Mouse (Mus musculus): ENCODE results near the gene Ing3. TPM values are rescaled to one million over a fixed set of nuclear protein-coding genes. Genes with fewer than 3 reads are reported as not detected.

The Ing3 gene
- polyA plus RNA-seq, 1 experiment = 0.89 TPM

- no peak for TF ChIP-seq TAL1 (IDR thresholded peaks at IDR 0.05; ENCODE audit: low read length)
- no peak for TF ChIP-seq GATA1 (IDR thresholded peaks at IDR 0.05; ENCODE audit: low read length)
- Histone ChIP-seq H3K36me3 (ENCODE audit: control insufficient read depth) (peaks cover 56% of the 10 kb centered on the region), H3K27me3 (ENCODE audit: control insufficient read depth) (no peaks in the 10 kb centered on the region), H3K4me1 (ENCODE audit: control insufficient read depth) (peaks cover 14% of the 10 kb centered on the region), H3K9me3 (ENCODE audit: control insufficient read depth, low read length) (no peaks in the 10 kb centered on the region), H3K4me3 (replicated peaks) (no peak overlapping the region)
These were observed 9.6 kb downstream of the Ing3 start for GRCm38 (mm10) chr6:21958922-21959321.

- Histone ChIP-seq H3K4me3 (replicated peaks) (no peak overlapping the region), H3K9me3 (ENCODE audit: control insufficient read depth, low read length) (no peaks in the 10 kb centered on the region), H3K4me1 (ENCODE audit: control insufficient read depth) (peaks cover 14% of the 10 kb centered on the region), H3K27me3 (ENCODE audit: control insufficient read depth) (no peaks in the 10 kb centered on the region), H3K36me3 (ENCODE audit: control insufficient read depth) (peaks cover 49% of the 10 kb centered on the region)
- TF ChIP-seq TAL1 (IDR thresholded peaks at IDR 0.05; ENCODE audit: low read length) (no peak), GATA1 (IDR thresholded peaks at IDR 0.05; ENCODE audit: low read length) (no peak)
These were observed 10.5 kb downstream of the Ing3 start for GRCm38 (mm10) chr6:21959909-21960308.

GRCm38 (mm10) chr6:21977532-21977931 is 28.2 kb downstream of the Ing3 start:
- H3K4me1 ChIP-seq (ENCODE audit: control insufficient read depth) = no peaks in the 10 kb centered on the region
- TF ChIP-seq GATA1 (IDR thresholded peaks at IDR 0.05; ENCODE audit: low read length) = no peak
- no peak for TF ChIP-seq TAL1 (IDR thresholded peaks at IDR 0.05; ENCODE audit: low read length)

GRCm38 (mm10) chr6:21981114-21981513 is 31.7 kb downstream of the Ing3 start:
- no peaks in the 10 kb centered on the region for H3K9me3 ChIP-seq (ENCODE audit: control insufficient read depth, low read length)
- no peaks in the 10 kb centered on the region for H3K4me1 ChIP-seq (ENCODE audit: control insufficient read depth)
- H3K36me3 ChIP-seq (ENCODE audit: control insufficient read depth) = peaks cover 4% of the 10 kb centered on the region
- peaks cover 12% of the 10 kb centered on the region for H3K27me3 ChIP-seq (ENCODE audit: control insufficient read depth)
- no peak for TF ChIP-seq GATA1 (IDR thresholded peaks at IDR 0.05; ENCODE audit: low read length)
- TF ChIP-seq TAL1 (IDR thresholded peaks at IDR 0.05; ENCODE audit: low read length) = no peak
- no peak overlapping the region for H3K4me3 ChIP-seq (replicated peaks)

More at GRCm38 (mm10) chr6:21977532-21977931, 28.2 kb downstream of the Ing3 start:
- H3K4me3 ChIP-seq (replicated peaks) = no peak overlapping the region
- H3K27me3 ChIP-seq (ENCODE audit: control insufficient read depth) = no peaks in the 10 kb centered on the region
- H3K9me3 ChIP-seq (ENCODE audit: control insufficient read depth, low read length) = no peaks in the 10 kb centered on the region
- peaks cover 28% of the 10 kb centered on the region for H3K36me3 ChIP-seq (ENCODE audit: control insufficient read depth)

- no peaks in the 10 kb centered on the region for H3K9me3 ChIP-seq (ENCODE audit: control insufficient read depth, low read length)
- no peaks in the 10 kb centered on the region for H3K4me1 ChIP-seq (ENCODE audit: control insufficient read depth)
- TF ChIP-seq GATA1 (IDR thresholded peaks at IDR 0.05; ENCODE audit: low read length) (no peak), TAL1 (IDR thresholded peaks at IDR 0.05; ENCODE audit: low read length) (no peak)
- H3K27me3 ChIP-seq (ENCODE audit: control insufficient read depth) = peaks cover 35% of the 10 kb centered on the region
- no peaks in the 10 kb centered on the region for H3K36me3 ChIP-seq (ENCODE audit: control insufficient read depth)
- no peak overlapping the region for H3K4me3 ChIP-seq (replicated peaks)
These were observed 35.8 kb downstream of the Ing3 start for GRCm38 (mm10) chr6:21984990-21985731.

- H3K9me3 ChIP-seq (ENCODE audit: control insufficient read depth, low read length) = no peaks in the 10 kb centered on the region
- H3K4me3 ChIP-seq (replicated peaks) = peak within 1 kb of the TSS; percentile 51
- TF ChIP-seq TAL1 (IDR thresholded peaks at IDR 0.05; ENCODE audit: low read length) (no peak), GATA1 (IDR thresholded peaks at IDR 0.05; ENCODE audit: low read length) (no peak)
- H3K36me3 ChIP-seq (ENCODE audit: control insufficient read depth) = no peaks in the 10 kb centered on the region
- peaks cover 35% of the 10 kb centered on the region for H3K27me3 ChIP-seq (ENCODE audit: control insufficient read depth)
- H3K4me1 ChIP-seq (ENCODE audit: control insufficient read depth) = no peaks in the 10 kb centered on the region
These were observed 36.6 kb downstream of the Ing3 start, which contains the start of gene Cped1 for GRCm38 (mm10) chr6:21985732-21986540. Gene Cped1 (plus strand): TSS chr6:21985916.

- peak overlapping the region; percentile 51 for H3K4me3 ChIP-seq (replicated peaks)
- no peaks in the 10 kb centered on the region for H3K9me3 ChIP-seq (ENCODE audit: control insufficient read depth, low read length)
- H3K36me3 ChIP-seq (ENCODE audit: control insufficient read depth) = no peaks in the 10 kb centered on the region
- H3K27me3 ChIP-seq (ENCODE audit: control insufficient read depth) = peaks cover 35% of the 10 kb centered on the region
- TF ChIP-seq GATA1 (IDR thresholded peaks at IDR 0.05; ENCODE audit: low read length) = no peak
- no peak for TF ChIP-seq TAL1 (IDR thresholded peaks at IDR 0.05; ENCODE audit: low read length)
- H3K4me1 ChIP-seq (ENCODE audit: control insufficient read depth) = no peaks in the 10 kb centered on the region
These were observed 37.4 kb downstream of the Ing3 start for GRCm38 (mm10) chr6:21986660-21987331.

- Histone ChIP-seq H3K4me3 (replicated peaks) (no peak overlapping the region), H3K9me3 (ENCODE audit: control insufficient read depth, low read length) (no peaks in the 10 kb centered on the region), H3K4me1 (ENCODE audit: control insufficient read depth) (no peaks in the 10 kb centered on the region), H3K27me3 (ENCODE audit: control insufficient read depth) (peaks cover 35% of the 10 kb centered on the region), H3K36me3 (ENCODE audit: control insufficient read depth) (no peaks in the 10 kb centered on the region)
- no peak for TF ChIP-seq GATA1 (IDR thresholded peaks at IDR 0.05; ENCODE audit: low read length)
- TF ChIP-seq TAL1 (IDR thresholded peaks at IDR 0.05; ENCODE audit: low read length) = no peak
These were observed 38.2 kb downstream of the Ing3 start for GRCm38 (mm10) chr6:21987554-21987953.

GRCm38 (mm10) chr6:21988296-21988695 is 38.9 kb downstream of the Ing3 start:
- no peak overlapping the region for H3K4me3 ChIP-seq (replicated peaks)
- TF ChIP-seq TAL1 (IDR thresholded peaks at IDR 0.05; ENCODE audit: low read length) (no peak), GATA1 (IDR thresholded peaks at IDR 0.05; ENCODE audit: low read length) (no peak)
- no peaks in the 10 kb centered on the region for H3K36me3 ChIP-seq (ENCODE audit: control insufficient read depth)
- H3K27me3 ChIP-seq (ENCODE audit: control insufficient read depth) = peaks cover 35% of the 10 kb centered on the region
- H3K9me3 ChIP-seq (ENCODE audit: control insufficient read depth, low read length) = no peaks in the 10 kb centered on the region
- H3K4me1 ChIP-seq (ENCODE audit: control insufficient read depth) = no peaks in the 10 kb centered on the region

Measured in erythroblast, embryonic 14.5 days (primary cell).